Mouse (Mus musculus) adrenal gland, adult 8-10 months (tissue): Measurements from ENCODE around the gene Slamf1. TPM values are rescaled to one million over a fixed set of nuclear protein-coding genes. Genes with fewer than 3 reads are reported as not detected.

Experiments
- DNase-seq: peaks from one replicate; pipeline ENCODE4 v3.0.0; 2022
- total RNA-seq, 4 experiments: library from RNA; stranded (reverse); gene quantifications; 2 replicates each; pipeline ENCODE4 v1.2.4; 2022

Slamf1 gene
- under 1 TPM in 3 of 4 experiments, not detected in 1; 0.11 to 0.17 (median 0.15) TPM for total RNA-seq

- no peak for DNase-seq
These were observed at the start of gene Slamf1 for GRCm38 (mm10) chr1:171766898-171767297. Gene Slamf1 (plus strand): TSS chr1:171767127.

- DNase-seq: no peak
These were observed 35.7 kb upstream of the Slamf1 start for GRCm38 (mm10) chr1:171731195-171731594.

GRCm38 (mm10) chr1:171734898-171735297 is 32.0 kb upstream of the Slamf1 start:
- DNase-seq: no peak

- no peak for DNase-seq
These were observed 18.6 kb upstream of the Slamf1 start for GRCm38 (mm10) chr1:171748127-171748969.

- no peak for DNase-seq
These were observed 5.0 kb upstream of the Slamf1 start for GRCm38 (mm10) chr1:171761853-171762448.

- no peak for DNase-seq
These were observed 4.1 kb downstream of the Slamf1 start for GRCm38 (mm10) chr1:171770996-171771395.

GRCm38 (mm10) chr1:171772121-171772735 is 5.3 kb downstream of the Slamf1 start:
- DNase-seq: no peak

- DNase-seq: no peak
These were observed 6.5 kb downstream of the Slamf1 start for GRCm38 (mm10) chr1:171773232-171773989.

- DNase-seq: no peak
These were observed 7.3 kb downstream of the Slamf1 start for GRCm38 (mm10) chr1:171774266-171774665.

GRCm38 (mm10) chr1:171774678-171775077 is 7.8 kb downstream of the Slamf1 start:
- DNase-seq: no peak

GRCm38 (mm10) chr1:171775781-171776180 is 8.9 kb downstream of the Slamf1 start:
- no peak for DNase-seq

- DNase-seq: no peak
These were observed 10.1 kb downstream of the Slamf1 start for GRCm38 (mm10) chr1:171777026-171777425.

- DNase-seq: no peak
These were observed 15.5 kb downstream of the Slamf1 start for GRCm38 (mm10) chr1:171782287-171782915.

- DNase-seq: no peak
These were observed 18.9 kb downstream of the Slamf1 start for GRCm38 (mm10) chr1:171785871-171786270.

- DNase-seq: no peak
These were observed 20.5 kb downstream of the Slamf1 start for GRCm38 (mm10) chr1:171787281-171788015.

GRCm38 (mm10) chr1:171788461-171789283 is 21.7 kb downstream of the Slamf1 start:
- DNase-seq: no peak

GRCm38 (mm10) chr1:171789407-171789806 is 22.5 kb downstream of the Slamf1 start:
- DNase-seq: no peak

- no peak for DNase-seq
These were observed 24.6 kb downstream of the Slamf1 start for GRCm38 (mm10) chr1:171791491-171791890.

GRCm38 (mm10) chr1:171796185-171796584 is 29.3 kb downstream of the Slamf1 start:
- no peak for DNase-seq

GRCm38 (mm10) chr1:171797840-171798239 is 30.9 kb downstream of the Slamf1 start:
- no peak for DNase-seq

- DNase-seq: no peak
These were observed 32.7 kb downstream of the Slamf1 start for GRCm38 (mm10) chr1:171799648-171800047.
